Mouse (Mus musculus) midbrain, postnatal 0 days (tissue): ENCODE data around the gene Fosl1. TPM values are rescaled to one million over a fixed set of nuclear protein-coding genes. Genes with fewer than 3 reads are reported as not detected.
A peak's percentile ranks its signal among the peaks of the same experiment; 100 is the strongest.

Experiments used
- ATAC-seq: fragments of 200-750 bp; cut with Nextera tagmentation; 2 replicates; pipeline ENCODE4 v1.8.0; 2017; ENCODE audit warnings: moderate number of reproducible peaks, mild to moderate bottlenecking, moderate TSS enrichment, moderate library complexity; ENCODE audit not compliant: low FRiP score
- DNase-seq: peaks from one replicate; pipeline ENCODE4 v3.0.0-alpha.2; 2015; ENCODE audit warnings: low spot score
- H3K27ac ChIP-seq: fragments of 300-500 bp; sonication (generic); 2 replicates; pipeline ENCODE4 v1.5.1; 2014; ENCODE audit warnings: low read depth, mild to moderate bottlenecking, low read length, mixed read lengths
- H3K27me3 ChIP-seq: fragments of 300-500 bp; sonication (generic); 2 replicates; pipeline ENCODE4 v1.6.1; 2014; ENCODE audit warnings: low read length, control low read depth, mixed read lengths; ENCODE audit not compliant: insufficient read depth
- H3K36me3 ChIP-seq: fragments of 300-500 bp; sonication (generic); 2 replicates; pipeline ENCODE4 v1.6.1; 2014; ENCODE audit warnings: low read length, control low read depth, mixed read lengths; ENCODE audit not compliant: insufficient read depth
- H3K4me1 ChIP-seq: fragments of 300-500 bp; sonication (generic); 2 replicates; pipeline ENCODE4 v1.6.1; 2014; ENCODE audit warnings: mild to moderate bottlenecking, control low read depth, antibody characterized with exemption, low read length, mixed read lengths; ENCODE audit not compliant: insufficient read depth
- H3K4me2 ChIP-seq: fragments of 300-500 bp; sonication (generic); 2 replicates; pipeline ENCODE4 v1.6.1; 2014; ENCODE audit warnings: low read depth, mild to moderate bottlenecking, low read length, mixed read lengths; ENCODE audit not compliant: poor library complexity, severe bottlenecking
- H3K4me3 ChIP-seq: fragments of 300-500 bp; sonication (generic); 2 replicates; pipeline ENCODE4 v1.5.1; 2014; ENCODE audit warnings: low read depth, mild to moderate bottlenecking, low read length, moderate library complexity
- H3K9ac ChIP-seq: fragments of 300-500 bp; sonication (generic); replicated peaks from 2 replicates; pipeline ENCODE4 v1.6.1; 2014; ENCODE audit warnings: mild to moderate bottlenecking, low read length, moderate library complexity, mixed read lengths; ENCODE audit not compliant: poor library complexity, severe bottlenecking
- H3K9me3 ChIP-seq: fragments of 300-500 bp; sonication (generic); 2 replicates; pipeline ENCODE4 v1.6.1; 2016; ENCODE audit warnings: low read length, control low read depth
- CTCF ChIP-seq: IDR thresholded peaks from 2 replicates; pipeline ENCODE4 v1.5.1; 2016; ENCODE audit warnings: antibody characterized with exemption, mild to moderate bottlenecking
- WGBS: fragments of 180-500 bp; shearing (Covaris S2); extraction: QIAGEN DNeasy Blood & Tissue Kit; methylation state at CpG from one replicate; pipeline ENCODE4 v1.1.7; 2014; 5-methylcytosine and 5-hydroxymethylcytosine counted together
- polyA plus RNA-seq: library from polyadenylated mRNA; unstranded; fragments of >200 nt; fragmentation: Nextera tagmentation; extraction: Ambion mirVana; gene quantifications from 2 replicates; pipeline ENCODE4 v1.2.1, GENCODE M21; 2015
- total RNA-seq: library from RNA; depleted of rRNA; stranded (reverse); fragments of >200 nt; gene quantifications from 2 replicates; pipeline ENCODE4 v1.2.3, GENCODE M21; 2014

Gene Fosl1
- total and polyA plus RNA-seq, 2 experiments from 2014 or later: 0.11 TPM; not detected in 1

GRCm38 (mm10) chr19:5483386-5484359 is 36.3 kb downstream of the Fosl1 start:
- 92% methylated on average over 19 of the region's 19 CpGs for WGBS
- Histone ChIP-seq H3K9me3 (no peaks in the 10 kb centered on the region), H3K36me3 (peaks cover 57% of the 10 kb centered on the region), H3K4me1 (peaks cover 3% of the 10 kb centered on the region; the same call in 1 of the 2 replicates), H3K9ac (no peak overlapping the region), H3K4me3 (no peak overlapping the region), H3K27ac (no peak overlapping the region), H3K27me3 (no peaks in the 10 kb centered on the region), H3K4me2 (no peak overlapping the region)
- no peak for DNase-seq
- ATAC-seq: no peak
- no peak for TF ChIP-seq CTCF

- H3K27me3 ChIP-seq: no peaks in the 10 kb centered on the region
- H3K36me3 ChIP-seq: peaks cover 53% of the 10 kb centered on the region
- no peaks in the 10 kb centered on the region for H3K9me3 ChIP-seq
- no peak overlapping the region for H3K27ac ChIP-seq
- WGBS: 90% methylated on average over 5 of the region's 5 CpGs
- no peak overlapping the region for H3K9ac ChIP-seq
- no peak overlapping the region for H3K4me3 ChIP-seq
- H3K4me1 ChIP-seq: peaks cover 3% of the 10 kb centered on the region; the same call in 1 of the 2 replicates
- TF ChIP-seq CTCF: no peak
- ATAC-seq: no peak
- DNase-seq: no peak
- no peak overlapping the region for H3K4me2 ChIP-seq
These were observed 37.1 kb downstream of the Fosl1 start for GRCm38 (mm10) chr19:5484496-5484895.

DNA sequence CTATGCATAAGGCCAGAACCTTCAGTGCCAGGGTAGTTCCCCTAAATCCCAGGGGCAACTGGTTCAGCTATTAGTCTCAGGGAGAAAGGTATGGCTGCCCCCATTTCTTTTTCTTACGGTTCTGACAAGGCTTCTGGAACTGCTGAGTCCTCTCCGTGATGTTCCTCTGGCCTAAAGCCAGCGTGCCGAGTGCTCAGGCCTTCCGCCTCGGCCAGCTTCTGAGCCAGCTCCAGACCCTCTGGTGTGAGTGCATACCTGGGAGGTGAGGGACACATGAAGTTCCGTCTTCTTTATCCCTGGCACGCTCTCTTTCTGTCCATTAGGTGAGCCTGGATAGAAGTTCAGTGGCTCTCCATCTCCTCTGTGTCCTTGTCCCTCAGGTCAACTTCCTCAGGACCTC is 38.0 kb downstream of the Fosl1 start:
- 92% methylated on average over 8 of the region's 8 CpGs for WGBS
- Histone ChIP-seq H3K27me3 (no peaks in the 10 kb centered on the region), H3K27ac (no peak overlapping the region), H3K4me2 (no peak overlapping the region), H3K36me3 (peaks cover 47% of the 10 kb centered on the region), H3K4me3 (no peak overlapping the region), H3K4me1 (peaks cover 3% of the 10 kb centered on the region; the same call in 1 of the 2 replicates), H3K9ac (no peak overlapping the region), H3K9me3 (no peaks in the 10 kb centered on the region)
- TF ChIP-seq CTCF: no peak
- ATAC-seq (no peak), DNase-seq (no peak)

DNA sequence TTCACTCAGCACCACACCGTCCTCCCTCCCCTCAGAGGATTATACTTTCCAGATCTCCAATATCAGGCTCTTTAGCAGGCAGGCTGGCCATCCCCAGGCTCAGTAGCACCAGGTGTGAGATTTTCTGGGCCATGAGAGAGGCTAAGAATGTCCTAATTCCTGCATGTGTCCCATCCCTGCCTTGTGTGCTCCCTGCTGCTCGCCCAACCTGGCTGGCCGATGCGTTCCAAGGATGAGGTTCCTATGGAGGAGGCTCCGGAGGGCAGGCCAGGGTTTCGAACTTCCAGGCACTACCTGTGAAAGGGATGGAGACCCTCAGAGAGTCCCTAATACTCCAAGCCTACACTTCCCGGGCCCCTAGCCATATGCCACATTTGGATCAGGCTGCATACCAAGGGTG is 38.5 kb downstream of the Fosl1 start:
- Histone ChIP-seq H3K4me3 (no peak overlapping the region), H3K27ac (no peak overlapping the region), H3K36me3 (peaks cover 43% of the 10 kb centered on the region), H3K27me3 (no peaks in the 10 kb centered on the region), H3K4me2 (no peak overlapping the region), H3K9me3 (no peaks in the 10 kb centered on the region), H3K9ac (no peak overlapping the region), H3K4me1 (peaks cover 3% of the 10 kb centered on the region; the same call in 1 of the 2 replicates)
- ATAC-seq (no peak), DNase-seq (no peak)
- no peak for TF ChIP-seq CTCF
- 94% methylated on average over 7 of the region's 7 CpGs for WGBS

DNA sequence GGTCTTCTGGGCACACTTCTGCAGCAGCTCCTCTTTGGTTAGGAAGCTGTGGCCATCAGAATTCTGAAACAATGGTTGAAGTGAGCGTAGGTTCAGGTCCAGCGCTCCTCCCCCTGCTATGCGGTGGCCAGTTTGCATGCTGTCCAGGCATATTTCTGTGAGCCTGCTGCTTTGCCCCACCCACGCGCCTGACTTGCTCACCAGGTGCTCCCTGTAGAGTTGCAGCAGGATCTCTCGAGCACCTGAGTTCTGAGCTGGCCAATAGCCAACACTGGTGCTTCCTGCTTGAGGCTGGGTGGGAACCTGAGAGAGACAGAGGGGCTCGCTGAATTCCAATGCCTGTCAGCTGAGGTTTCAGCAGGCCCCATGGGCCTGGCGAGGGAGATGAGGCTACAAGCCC is 38.9 kb downstream of the Fosl1 start:
- Histone ChIP-seq H3K4me2 (no peak overlapping the region), H3K27ac (no peak overlapping the region), H3K9ac (no peak overlapping the region), H3K36me3 (peaks cover 38% of the 10 kb centered on the region), H3K4me1 (peaks cover 3% of the 10 kb centered on the region; the same call in 1 of the 2 replicates), H3K9me3 (no peaks in the 10 kb centered on the region), H3K27me3 (no peaks in the 10 kb centered on the region), H3K4me3 (no peak overlapping the region)
- WGBS: 89% methylated on average over 8 of the region's 8 CpGs
- no peak for ATAC-seq
- no peak for TF ChIP-seq CTCF
- DNase-seq: no peak

DNA sequence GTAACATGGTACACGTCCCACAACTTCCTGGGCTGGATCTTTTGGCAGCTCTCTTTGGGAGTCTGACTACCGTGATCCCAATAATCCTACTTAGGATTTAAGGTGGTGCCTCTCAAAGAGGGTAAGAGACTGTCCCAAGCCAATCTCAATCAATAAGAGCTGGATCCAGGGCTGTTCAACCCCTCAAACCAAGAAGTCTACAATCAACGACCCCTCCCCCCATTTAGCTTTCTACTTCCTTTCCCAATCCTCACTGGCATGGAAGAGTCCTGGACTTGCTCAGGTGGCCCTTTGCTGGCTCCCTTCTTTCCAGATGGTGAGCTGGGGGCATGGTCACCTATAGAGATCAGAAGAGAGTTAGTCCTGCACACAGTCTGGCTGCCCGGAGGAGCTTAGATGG is 39.4 kb downstream of the Fosl1 start:
- DNase-seq: no peak
- Histone ChIP-seq H3K27me3 (no peaks in the 10 kb centered on the region), H3K4me1 (peaks cover 3% of the 10 kb centered on the region; the same call in 1 of the 2 replicates), H3K9me3 (no peaks in the 10 kb centered on the region), H3K4me3 (peak overlapping the region; percentile 52; the same call in 1 of the 2 replicates), H3K9ac (no peak overlapping the region; the same call in 1 of the 2 replicates), H3K36me3 (peaks cover 33% of the 10 kb centered on the region), H3K4me2 (peak overlapping the region; percentile 83; the same call in 1 of the 2 replicates), H3K27ac (no peak overlapping the region)
- 78% methylated on average over 4 of the region's 4 CpGs for WGBS
- no peak for TF ChIP-seq CTCF
- no peak for ATAC-seq
